Mouse (Mus musculus) CH12.LX (cell line): ENCODE results near the gene Hecw2.

ENCODE experiments used
- CHD2 ChIP-seq: IDR thresholded peaks from 2 replicates; pipeline ENCODE4 v1.6.1; 2011; ENCODE audit warnings: low read length, improper control_type of control experiment
- CTCF ChIP-seq, 2 experiments: IDR thresholded peaks in 1 of 2; conservative IDR thresholded peaks in 1 of 2; 2 replicates each; pipeline ENCODE4 v1.5.1; 2011 to 2012; ENCODE audit warnings: low read depth in 2 of 2, low read length in 2 of 2, improper control_type of control experiment in 1 of 2, inconsistent platforms in 1 of 2, mild to moderate bottlenecking in 1 of 2, moderate library complexity in 1 of 2
- ELF1 ChIP-seq: IDR thresholded peaks from 2 replicates; pipeline ENCODE4 v1.6.1; 2014; ENCODE audit warnings: low read depth, mild to moderate bottlenecking, inconsistent platforms, low read length, improper control_type of control experiment
- EP300 ChIP-seq: IDR thresholded peaks from 2 replicates; pipeline ENCODE4 v1.6.1; 2011; ENCODE audit warnings: low read length, improper control_type of control experiment
- ETS1 ChIP-seq: conservative IDR thresholded peaks from 2 replicates; pipeline ENCODE4 v1.6.1; 2012; ENCODE audit warnings: low read depth, mild to moderate bottlenecking, inconsistent platforms, low read length, improper control_type of control experiment, moderate library complexity
- HCFC1 ChIP-seq: IDR thresholded peaks from 2 replicates; pipeline ENCODE4 v1.6.1; 2012; ENCODE audit warnings: low read depth, mild to moderate bottlenecking, inconsistent platforms, low read length, improper control_type of control experiment
- JUND ChIP-seq: conservative IDR thresholded peaks from 2 replicates; pipeline ENCODE4 v1.6.1; 2011; ENCODE audit warnings: low read depth, low read length, improper control_type of control experiment
- POLR2A ChIP-seq: IDR thresholded peaks from 2 replicates; pipeline ENCODE4 v1.6.1; 2011; ENCODE audit warnings: low read depth, mild to moderate bottlenecking, improper control_type of control experiment, low read length
- POLR2AphosphoS2 ChIP-seq: IDR thresholded peaks from 2 replicates; pipeline ENCODE4 v1.6.1; 2011; ENCODE audit warnings: low read depth, low read length, improper control_type of control experiment
- RCOR1 ChIP-seq: conservative IDR thresholded peaks from 2 replicates; pipeline ENCODE4 v1.6.1; 2012; ENCODE audit warnings: low read depth, mild to moderate bottlenecking, inconsistent platforms, low read length, improper control_type of control experiment
- SIN3A ChIP-seq: IDR thresholded peaks from 2 replicates; pipeline ENCODE4 v1.6.1; 2012; ENCODE audit warnings: low read length, improper control_type of control experiment, inconsistent platforms
- ZKSCAN1 ChIP-seq: IDR thresholded peaks from 2 replicates; pipeline ENCODE4 v1.6.1; 2012; ENCODE audit warnings: low read depth, inconsistent platforms, low read length, improper control_type of control experiment, borderline replicate concordance

DNA sequence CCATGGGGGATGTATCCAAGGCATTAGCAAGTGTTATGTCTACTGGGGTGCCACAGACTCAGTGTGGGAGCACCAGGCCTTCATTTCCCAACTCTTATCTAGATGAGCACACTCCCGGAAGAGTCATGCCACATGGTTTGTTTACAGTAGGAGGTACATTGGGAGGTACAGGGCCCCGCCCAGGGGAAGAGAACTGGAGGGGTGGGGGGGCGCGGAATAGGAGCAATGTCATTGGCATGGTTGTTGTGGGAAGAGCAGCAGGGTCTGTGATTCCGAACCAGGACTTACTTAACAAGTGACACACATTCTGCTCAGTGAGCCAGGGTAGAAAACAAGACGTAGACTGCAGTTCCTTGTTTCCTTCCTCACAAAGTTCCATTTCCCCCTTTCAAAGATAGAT lies 344.1 kb downstream of the Hecw2 start:
- TF ChIP-seq HCFC1 (no peak), ELF1 (no peak), EP300 (no peak), POLR2A (no peak), CTCF (conservative IDR thresholded peaks at IDR 0.05 in 1 of 2, IDR thresholded peaks at IDR 0.05 in 1 of 2; ENCODE audit: low read depth in 2 of 2, low read length in 2 of 2) (no peak), CHD2 (no peak), ETS1 (no peak), SIN3A (no peak), RCOR1 (no peak), ZKSCAN1 (no peak), JUND (no peak), POLR2AphosphoS2 (no peak)
